Mouse (Mus musculus): ENCODE data around the gene Itpk1. TPM values are rescaled to one million over a fixed set of nuclear protein-coding genes. Genes with fewer than 3 reads are reported as not detected.

Gene Itpk1
- total and polyA plus RNA-seq, 3 experiments: 7.9 to 11.6 (median 9.5) TPM

DNA sequence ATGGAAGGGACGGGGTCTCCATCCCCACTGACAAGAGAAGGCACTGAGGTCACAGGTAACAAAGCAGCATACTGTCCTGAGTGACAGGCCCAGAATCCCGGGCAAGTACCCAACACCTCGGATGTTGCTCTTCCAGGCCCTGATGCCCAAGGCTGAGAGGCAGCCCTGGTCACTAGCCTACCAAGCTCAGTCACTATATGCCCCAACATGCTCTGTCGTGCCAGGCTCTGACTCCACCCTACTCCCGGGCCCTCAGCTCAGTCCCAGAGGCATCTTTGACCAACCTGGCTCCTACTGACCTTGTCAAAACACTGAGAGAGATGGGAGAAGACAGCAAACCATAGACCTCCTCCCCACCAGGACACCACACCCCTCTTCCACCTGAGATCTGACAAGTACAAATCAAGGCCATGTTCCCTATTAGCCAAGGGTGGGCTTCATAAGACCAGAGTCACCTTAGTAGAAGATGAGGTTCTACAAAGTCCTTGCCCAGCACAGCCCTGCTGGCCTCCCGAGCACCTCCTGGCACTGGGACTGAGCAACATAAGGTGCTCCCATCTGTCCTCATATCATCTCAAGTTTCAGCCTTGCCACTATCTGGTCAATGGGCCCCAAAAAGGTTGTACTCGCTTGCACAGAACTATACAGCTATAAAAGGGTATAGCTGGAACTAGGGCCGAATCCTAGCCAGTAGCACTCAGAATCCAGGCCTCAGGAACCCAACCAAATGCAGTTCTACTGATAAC, 43.7 kb downstream of the Itpk1 start:
- Histone ChIP-seq H3K79me2 (replicated peaks; ENCODE audit: control insufficient read depth, insufficient read depth, low read length) (no peaks in the 10 kb centered on the region), H3K4me3 (no peak overlapping the region), H3K27me3 (ENCODE audit: control insufficient read depth, insufficient read depth, low read length) (no peaks in the 10 kb centered on the region), H3K4me1 (ENCODE audit: control insufficient read depth, insufficient read depth, low read length) (no peaks in the 10 kb centered on the region), H3K9ac (ENCODE audit: low read depth, low read length) (no peak overlapping the region), H3K27ac (no peak overlapping the region), H3K36me3 (ENCODE audit: control insufficient read depth, insufficient read depth, low read length) (no peaks in the 10 kb centered on the region)
- intact Hi-C loops (cut with DNase I): no loop called here
- no peak for DNase-seq
- TF ChIP-seq POLR2A (IDR thresholded peaks at IDR 0.05; ENCODE audit: insufficient read depth, low read depth, low read length) (no peak), CTCF (IDR thresholded peaks at IDR 0.05) (no peak), EP300 (IDR thresholded peaks at IDR 0.05; ENCODE audit: insufficient read depth, low read depth, low read length) (no peak)
- WGBS: 95% methylated on average over 8 of the region's 8 CpGs

DNA sequence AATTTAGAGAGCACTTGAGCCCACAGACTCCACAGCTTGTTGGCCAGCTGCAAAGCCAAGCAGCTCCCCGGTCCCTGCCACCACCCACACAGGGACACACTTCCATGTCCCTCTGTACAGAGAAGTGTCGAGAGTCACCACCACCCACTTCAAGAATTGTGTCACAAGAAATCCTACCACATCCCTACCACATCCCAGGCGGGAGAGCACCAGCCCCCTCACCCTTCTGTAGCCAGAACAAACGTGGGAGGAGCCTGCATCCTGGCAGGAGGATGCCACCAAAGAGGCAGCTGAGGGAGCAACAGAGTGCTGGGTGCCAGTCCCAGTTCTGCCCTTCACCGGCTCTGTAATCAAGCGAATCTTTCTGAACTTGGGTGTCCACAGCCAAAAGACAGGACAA, 51.7 kb downstream of the Itpk1 start:
- 60% methylated on average over 6 of the region's 6 CpGs for WGBS
- intact Hi-C loops (cut with DNase I): no loop called here
- no peak overlapping the region for H3K27ac ChIP-seq

DNA sequence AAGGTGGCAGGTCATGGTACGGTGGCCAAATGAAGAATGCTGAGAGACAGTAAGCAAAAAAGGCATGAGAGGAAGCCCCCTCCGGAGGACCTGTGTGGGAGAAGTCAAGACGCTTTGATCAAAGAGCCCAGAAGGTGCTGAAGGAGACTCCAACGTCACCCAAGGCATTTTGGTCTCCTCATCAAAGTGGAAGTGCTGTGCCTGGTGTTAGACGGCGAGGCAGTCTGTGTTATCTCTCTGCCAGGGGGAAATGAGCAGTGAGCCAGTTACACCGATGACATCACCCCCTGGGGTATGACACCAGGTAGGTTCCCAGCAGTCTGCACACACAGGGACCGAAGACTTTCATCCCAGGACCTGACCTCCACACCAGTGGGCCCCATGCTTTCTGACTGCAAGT, 52.3 kb downstream of the Itpk1 start:
- peaks cover 7% of the 10 kb centered on the region for H3K4me1 ChIP-seq (ENCODE audit: control insufficient read depth, insufficient read depth, low read length)
- H3K79me2 ChIP-seq (replicated peaks; ENCODE audit: control insufficient read depth, insufficient read depth, low read length): no peaks in the 10 kb centered on the region
- intact Hi-C loops (cut with DNase I): no loop called here
- no peak for DNase-seq
- no peak overlapping the region for H3K27ac ChIP-seq
- no peaks in the 10 kb centered on the region for H3K27me3 ChIP-seq (ENCODE audit: control insufficient read depth, insufficient read depth, low read length)
- TF ChIP-seq POLR2A (IDR thresholded peaks at IDR 0.05; ENCODE audit: insufficient read depth, low read depth, low read length) (no peak), EP300 (IDR thresholded peaks at IDR 0.05; ENCODE audit: insufficient read depth, low read depth, low read length) (no peak), CTCF (IDR thresholded peaks at IDR 0.05) (no peak)
- 39% methylated on average over 8 of the region's 8 CpGs for whole genome bisulfite sequencing
- H3K4me3 ChIP-seq: no peak overlapping the region
- no peaks in the 10 kb centered on the region for H3K36me3 ChIP-seq (ENCODE audit: control insufficient read depth, insufficient read depth, low read length)
- H3K9ac ChIP-seq (ENCODE audit: low read depth, low read length): no peak overlapping the region

More for the DNA sequence above, 51.7 kb downstream of the Itpk1 start:
- no peak for DNase-seq
- H3K4me1 ChIP-seq (ENCODE audit: control insufficient read depth, insufficient read depth, low read length): peaks cover 4% of the 10 kb centered on the region
- TF ChIP-seq CTCF (IDR thresholded peaks at IDR 0.05) (no peak), POLR2A (IDR thresholded peaks at IDR 0.05; ENCODE audit: insufficient read depth, low read depth, low read length) (no peak), EP300 (IDR thresholded peaks at IDR 0.05; ENCODE audit: insufficient read depth, low read depth, low read length) (no peak)
- no peak overlapping the region for H3K9ac ChIP-seq (ENCODE audit: low read depth, low read length)
- no peaks in the 10 kb centered on the region for H3K27me3 ChIP-seq (ENCODE audit: control insufficient read depth, insufficient read depth, low read length)
- H3K79me2 ChIP-seq (replicated peaks; ENCODE audit: control insufficient read depth, insufficient read depth, low read length): no peaks in the 10 kb centered on the region
- no peak overlapping the region for H3K4me3 ChIP-seq
- H3K36me3 ChIP-seq (ENCODE audit: control insufficient read depth, insufficient read depth, low read length): no peaks in the 10 kb centered on the region

DNA sequence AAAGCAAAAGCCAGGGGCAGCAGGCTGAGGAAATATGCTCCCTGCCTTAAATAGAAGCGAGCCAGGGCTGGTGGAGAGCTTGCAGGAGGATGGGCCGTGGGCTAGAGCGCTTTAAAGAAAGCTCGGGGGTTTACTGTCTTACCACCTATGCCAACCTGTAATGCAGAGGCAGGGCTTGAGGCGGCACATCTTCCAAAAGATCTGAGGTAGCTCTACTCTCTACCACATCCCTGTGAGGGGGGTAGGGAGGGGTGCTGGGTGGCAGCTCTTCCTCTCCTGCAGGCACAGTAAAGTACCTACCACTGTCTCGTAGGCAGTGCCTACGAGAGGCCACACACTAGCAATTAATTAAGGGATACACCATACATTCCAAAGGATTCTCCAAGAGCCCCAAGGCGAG, 52.9 kb downstream of the Itpk1 start:
- Histone ChIP-seq H3K4me3 (no peak overlapping the region), H3K36me3 (ENCODE audit: control insufficient read depth, insufficient read depth, low read length) (no peaks in the 10 kb centered on the region), H3K4me1 (ENCODE audit: control insufficient read depth, insufficient read depth, low read length) (peaks cover 10% of the 10 kb centered on the region), H3K27me3 (ENCODE audit: control insufficient read depth, insufficient read depth, low read length) (no peaks in the 10 kb centered on the region), H3K79me2 (replicated peaks; ENCODE audit: control insufficient read depth, insufficient read depth, low read length) (no peaks in the 10 kb centered on the region), H3K27ac (no peak overlapping the region), H3K9ac (ENCODE audit: low read depth, low read length) (no peak overlapping the region)
- 72% methylated on average over 8 of the region's 8 CpGs for WGBS
- no peak for TF ChIP-seq EP300 (IDR thresholded peaks at IDR 0.05; ENCODE audit: insufficient read depth, low read depth, low read length)
- no peak for TF ChIP-seq CTCF (IDR thresholded peaks at IDR 0.05)
- TF ChIP-seq POLR2A (IDR thresholded peaks at IDR 0.05; ENCODE audit: insufficient read depth, low read depth, low read length): no peak
- intact Hi-C loops (cut with DNase I): no loop called here
- no peak for DNase-seq

DNA sequence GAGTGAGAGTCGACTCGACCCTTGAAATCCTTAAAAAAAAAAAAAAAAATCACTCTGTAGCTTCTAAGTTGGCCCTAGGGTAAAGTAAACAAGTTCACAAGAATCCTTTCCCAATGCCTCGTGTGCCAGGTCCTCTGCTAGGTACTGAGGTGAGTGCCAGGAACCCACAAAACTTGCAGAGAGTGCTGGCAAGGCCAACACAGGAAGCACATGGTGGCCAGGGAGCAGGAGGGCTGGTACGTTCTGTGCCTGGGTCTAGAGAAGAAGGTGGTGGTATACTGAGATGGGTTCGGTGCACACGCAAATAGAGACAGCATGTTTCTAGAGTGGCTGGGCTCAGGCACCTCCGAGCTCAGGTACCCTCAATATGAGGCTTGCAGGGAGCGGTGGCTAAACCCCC, 53.3 kb downstream of the Itpk1 start:
- H3K27ac ChIP-seq: no peak overlapping the region
- H3K4me1 ChIP-seq (ENCODE audit: control insufficient read depth, insufficient read depth, low read length): peaks cover 10% of the 10 kb centered on the region
- no peaks in the 10 kb centered on the region for H3K79me2 ChIP-seq (replicated peaks; ENCODE audit: control insufficient read depth, insufficient read depth, low read length)
- intact Hi-C loops (cut with DNase I): no loop called here
- H3K36me3 ChIP-seq (ENCODE audit: control insufficient read depth, insufficient read depth, low read length): no peaks in the 10 kb centered on the region
- TF ChIP-seq POLR2A (IDR thresholded peaks at IDR 0.05; ENCODE audit: insufficient read depth, low read depth, low read length) (no peak), CTCF (IDR thresholded peaks at IDR 0.05) (no peak), EP300 (IDR thresholded peaks at IDR 0.05; ENCODE audit: insufficient read depth, low read depth, low read length) (no peak)
- 75% methylated on average over 8 of the region's 8 CpGs for WGBS
- H3K27me3 ChIP-seq (ENCODE audit: control insufficient read depth, insufficient read depth, low read length): no peaks in the 10 kb centered on the region
- DNase-seq: no peak
- H3K4me3 ChIP-seq: no peak overlapping the region
- H3K9ac ChIP-seq (ENCODE audit: low read depth, low read length): no peak overlapping the region

DNA sequence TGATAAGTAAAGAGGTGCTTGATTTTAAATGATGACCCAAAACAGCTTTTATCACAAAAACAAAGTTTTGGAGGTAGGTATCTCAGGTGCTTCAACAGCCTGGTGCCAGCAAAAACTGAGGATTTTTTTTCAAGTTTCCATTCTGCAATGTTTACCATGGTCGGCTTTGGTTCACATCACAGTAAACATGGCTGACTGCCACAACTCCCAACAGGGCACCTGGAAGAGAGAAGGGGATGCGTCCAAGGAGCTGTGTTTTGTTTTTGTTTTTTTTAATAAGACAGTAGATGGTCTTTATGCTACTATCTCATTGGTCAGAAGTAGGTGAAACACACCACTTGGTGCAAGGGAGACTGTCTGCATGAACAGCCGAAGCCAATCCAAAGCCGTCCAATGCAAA, 54.1 kb downstream of the Itpk1 start:
- peaks cover 10% of the 10 kb centered on the region for H3K4me1 ChIP-seq (ENCODE audit: control insufficient read depth, insufficient read depth, low read length)
- no peak overlapping the region for H3K27ac ChIP-seq
- no peaks in the 10 kb centered on the region for H3K79me2 ChIP-seq (replicated peaks; ENCODE audit: control insufficient read depth, insufficient read depth, low read length)
- no peaks in the 10 kb centered on the region for H3K36me3 ChIP-seq (ENCODE audit: control insufficient read depth, insufficient read depth, low read length)
- no peak for DNase-seq
- no peaks in the 10 kb centered on the region for H3K27me3 ChIP-seq (ENCODE audit: control insufficient read depth, insufficient read depth, low read length)
- intact Hi-C loops (cut with DNase I): no loop called here
- 93% methylated on average over 4 of the region's 4 CpGs for WGBS
- H3K4me3 ChIP-seq: no peak overlapping the region
- TF ChIP-seq EP300 (IDR thresholded peaks at IDR 0.05; ENCODE audit: insufficient read depth, low read depth, low read length): no peak
- TF ChIP-seq POLR2A (IDR thresholded peaks at IDR 0.05; ENCODE audit: insufficient read depth, low read depth, low read length): no peak
- no peak for TF ChIP-seq CTCF (IDR thresholded peaks at IDR 0.05)
- no peak overlapping the region for H3K9ac ChIP-seq (ENCODE audit: low read depth, low read length)
